Mouse (Mus musculus): ENCODE measurements at regions not wholly inside any gene's neighbourhood (a gene's known extent, or its start where the extent isn't known, plus 50 kb on each side); places are given as distances from the start of the nearest gene placed in this dataset.

- H3K9ac ChIP-seq (ENCODE audit: insufficient read depth, low read depth, low read length, poor library complexity, severe bottlenecking): no peak overlapping the region
- H3K36me3 ChIP-seq (ENCODE audit: control insufficient read depth, insufficient read depth, low read length, poor library complexity, severe bottlenecking): no peaks in the 10 kb centered on the region
- TF ChIP-seq CHD2 (IDR thresholded peaks at IDR 0.05; ENCODE audit: low read depth, low read length) (no peak), HCFC1 (IDR thresholded peaks at IDR 0.05; ENCODE audit: borderline replicate concordance, insufficient read depth, low read length) (no peak), ZNF384 (IDR thresholded peaks at IDR 0.05; ENCODE audit: low read depth, low read length) (no peak), MAFK (IDR thresholded peaks at IDR 0.05; ENCODE audit: insufficient read depth, low read depth, low read length) (no peak), ZC3H11A (IDR thresholded peaks at IDR 0.05; ENCODE audit: borderline replicate concordance, low read depth, low read length) (no peak)
- no peaks in the 10 kb centered on the region for H3K9me3 ChIP-seq (ENCODE audit: control insufficient read depth, insufficient read depth, low read depth, low read length)
- H3K27ac ChIP-seq (ENCODE audit: insufficient read depth, low read depth, low read length, poor library complexity, severe bottlenecking): no peak overlapping the region
- DNase-seq (ENCODE audit: low read depth, low spot score): no peak
- in situ Hi-C loops (cut with MboI; ENCODE audit: low sequenced_read_pairs in 2 of 2, unreplicated experiment in 2 of 2): no loop called here
- no peaks in the 10 kb centered on the region for H3K4me1 ChIP-seq (ENCODE audit: control insufficient read depth in 2 of 2, insufficient read depth in 2 of 2, low read length in 2 of 2, poor library complexity in 1 of 2)
- no peak overlapping the region for H3K4me3 ChIP-seq (ENCODE audit: insufficient read depth in 1 of 2, low read depth in 1 of 2, low read length in 2 of 2, poor library complexity in 1 of 2, severe bottlenecking in 1 of 2)
Observed at GRCm38 (mm10) chr6:107070441-107070840, 270.6 kb upstream of the Crbn start.

GRCm38 (mm10) chr6:107092600-107092999 is 292.7 kb upstream of the Crbn start:
- in situ Hi-C loops (cut with MboI; ENCODE audit: low sequenced_read_pairs in 2 of 2, unreplicated experiment in 2 of 2): no loop called here
- no peak overlapping the region for H3K27ac ChIP-seq (ENCODE audit: insufficient read depth, low read depth, low read length, poor library complexity, severe bottlenecking)
- no peak overlapping the region for H3K4me3 ChIP-seq (ENCODE audit: insufficient read depth in 1 of 2, low read depth in 1 of 2, low read length in 2 of 2, poor library complexity in 1 of 2, severe bottlenecking in 1 of 2)
- H3K9me3 ChIP-seq (ENCODE audit: control insufficient read depth, insufficient read depth, low read depth, low read length): no peaks in the 10 kb centered on the region
- no peaks in the 10 kb centered on the region for H3K36me3 ChIP-seq (ENCODE audit: control insufficient read depth, insufficient read depth, low read length, poor library complexity, severe bottlenecking)
- no peak overlapping the region for H3K9ac ChIP-seq (ENCODE audit: insufficient read depth, low read depth, low read length, poor library complexity, severe bottlenecking)
- no peak for TF ChIP-seq CHD2 (IDR thresholded peaks at IDR 0.05; ENCODE audit: low read depth, low read length)
- no peaks in the 10 kb centered on the region for H3K4me1 ChIP-seq (ENCODE audit: control insufficient read depth in 2 of 2, insufficient read depth in 2 of 2, low read length in 2 of 2, poor library complexity in 1 of 2)
- no peak for DNase-seq (ENCODE audit: low read depth, low spot score)

GRCm38 (mm10) chr6:107128716-107129115 is 328.8 kb upstream of the Crbn start:
- no peaks in the 10 kb centered on the region for H3K4me1 ChIP-seq (ENCODE audit: control insufficient read depth in 2 of 2, insufficient read depth in 2 of 2, low read length in 2 of 2, poor library complexity in 1 of 2)
- in situ Hi-C loops (cut with MboI; ENCODE audit: low sequenced_read_pairs in 2 of 2, unreplicated experiment in 2 of 2): no loop called here
- H3K9ac ChIP-seq (ENCODE audit: insufficient read depth, low read depth, low read length, poor library complexity, severe bottlenecking): no peak overlapping the region

GRCm38 (mm10) chr6:107167736-107168491 is 361.7 kb upstream of the Lrrn1 start:
- TF ChIP-seq MAFK (IDR thresholded peaks at IDR 0.05; ENCODE audit: insufficient read depth, low read depth, low read length) (no peak), HCFC1 (IDR thresholded peaks at IDR 0.05; ENCODE audit: borderline replicate concordance, insufficient read depth, low read length) (no peak), ZC3H11A (IDR thresholded peaks at IDR 0.05; ENCODE audit: borderline replicate concordance, low read depth, low read length) (no peak), ZNF384 (IDR thresholded peaks at IDR 0.05; ENCODE audit: low read depth, low read length) (no peak), CHD2 (IDR thresholded peaks at IDR 0.05; ENCODE audit: low read depth, low read length) (no peak)
- no peak for DNase-seq (ENCODE audit: low read depth, low spot score)
- Histone ChIP-seq H3K36me3 (ENCODE audit: control insufficient read depth, insufficient read depth, low read length, poor library complexity, severe bottlenecking) (no peaks in the 10 kb centered on the region), H3K27ac (ENCODE audit: insufficient read depth, low read depth, low read length, poor library complexity, severe bottlenecking) (no peak overlapping the region), H3K9me3 (ENCODE audit: control insufficient read depth, insufficient read depth, low read depth, low read length) (no peaks in the 10 kb centered on the region), H3K4me3 (ENCODE audit: insufficient read depth in 1 of 2, low read depth in 1 of 2, low read length in 2 of 2, poor library complexity in 1 of 2, severe bottlenecking in 1 of 2) (no peak overlapping the region), H3K9ac (ENCODE audit: insufficient read depth, low read depth, low read length, poor library complexity, severe bottlenecking) (no peak overlapping the region), H3K4me1 (ENCODE audit: control insufficient read depth in 2 of 2, insufficient read depth in 2 of 2, low read length in 2 of 2, poor library complexity in 1 of 2) (no peaks in the 10 kb centered on the region)
- in situ Hi-C loops (cut with MboI; ENCODE audit: low sequenced_read_pairs in 2 of 2, unreplicated experiment in 2 of 2): no loop called here

More at GRCm38 (mm10) chr6:107128716-107129115, 328.8 kb upstream of the Crbn start:
- Histone ChIP-seq H3K4me3 (ENCODE audit: insufficient read depth in 1 of 2, low read depth in 1 of 2, low read length in 2 of 2, poor library complexity in 1 of 2, severe bottlenecking in 1 of 2) (no peak overlapping the region), H3K27ac (ENCODE audit: insufficient read depth, low read depth, low read length, poor library complexity, severe bottlenecking) (no peak overlapping the region), H3K36me3 (ENCODE audit: control insufficient read depth, insufficient read depth, low read length, poor library complexity, severe bottlenecking) (no peaks in the 10 kb centered on the region), H3K9me3 (ENCODE audit: control insufficient read depth, insufficient read depth, low read depth, low read length) (no peaks in the 10 kb centered on the region)
- no peak for DNase-seq (ENCODE audit: low read depth, low spot score)
- TF ChIP-seq ZNF384 (IDR thresholded peaks at IDR 0.05; ENCODE audit: low read depth, low read length) (no peak), ZC3H11A (IDR thresholded peaks at IDR 0.05; ENCODE audit: borderline replicate concordance, low read depth, low read length) (no peak), MAFK (IDR thresholded peaks at IDR 0.05; ENCODE audit: insufficient read depth, low read depth, low read length) (no peak), HCFC1 (IDR thresholded peaks at IDR 0.05; ENCODE audit: borderline replicate concordance, insufficient read depth, low read length) (no peak), CHD2 (IDR thresholded peaks at IDR 0.05; ENCODE audit: low read depth, low read length) (no peak)
